Mouse (Mus musculus): ENCODE results near the gene Tbcel. TPM values are rescaled to one million over a fixed set of nuclear protein-coding genes. Genes with fewer than 3 reads are reported as not detected.
A peak's percentile ranks its signal among the peaks of the same experiment; 100 is the strongest.

Gene Tbcel
- total and polyA plus RNA-seq, 2 experiments from 2014 or later: 3.8 to 22.6 TPM

GRCm38 (mm10) chr9:42471921-42472747 lies 35.5 kb downstream of the Tbcel start:
- Histone ChIP-seq H3K9ac (replicated peaks; ENCODE audit: low read length) (peak overlapping the region; percentile 92), H3K9me3 (ENCODE audit: low read length) (no peaks in the 10 kb centered on the region), H3K36me3 (ENCODE audit: insufficient read depth, low read length) (no peaks in the 10 kb centered on the region), H3K4me2 (ENCODE audit: low read depth, low read length) (peak overlapping the region; percentile 95), H3K27ac (peak overlapping the region; percentile 83), H3K27me3 (ENCODE audit: insufficient read depth, low read length) (no peaks in the 10 kb centered on the region), H3K4me1 (ENCODE audit: insufficient read depth, low read length) (peaks cover 9% of the 10 kb centered on the region), H3K4me3 (ENCODE audit: low read length) (peak overlapping the region; percentile 92)
- ATAC-seq: peak; percentile 96
- TF ChIP-seq CTCF (IDR thresholded peaks at IDR 0.05; ENCODE audit: low read depth): no peak
- 5% methylated on average over 49 of the region's 49 CpGs for WGBS
- DNase-seq (ENCODE audit: low spot score): peak; percentile 99

- Histone ChIP-seq H3K27ac (peak overlapping the region; percentile 83), H3K27me3 (ENCODE audit: insufficient read depth, low read length) (no peaks in the 10 kb centered on the region), H3K4me1 (ENCODE audit: insufficient read depth, low read length) (peaks cover 9% of the 10 kb centered on the region), H3K4me3 (ENCODE audit: low read length) (peak overlapping the region; percentile 92), H3K36me3 (ENCODE audit: insufficient read depth, low read length) (no peaks in the 10 kb centered on the region), H3K9me3 (ENCODE audit: low read length) (no peaks in the 10 kb centered on the region), H3K4me2 (ENCODE audit: low read depth, low read length) (peak overlapping the region; percentile 95), H3K9ac (replicated peaks; ENCODE audit: low read length) (peak overlapping the region; percentile 92)
- no peak for TF ChIP-seq CTCF (IDR thresholded peaks at IDR 0.05; ENCODE audit: low read depth)
- ATAC-seq (peak; percentile 34; the same call in 1 of the 2 replicates), DNase-seq (ENCODE audit: low spot score) (peak; percentile 57)
- 44% methylated on average over 4 of the region's 4 CpGs for WGBS
These were observed 36.4 kb downstream of the Tbcel start for GRCm38 (mm10) chr9:42471214-42471613.

- H3K9ac ChIP-seq (replicated peaks; ENCODE audit: low read length): no peak overlapping the region
- H3K4me1 ChIP-seq (ENCODE audit: insufficient read depth, low read length): peaks cover 9% of the 10 kb centered on the region
- ATAC-seq (no peak), DNase-seq (ENCODE audit: low spot score) (no peak)
- no peak overlapping the region for H3K4me2 ChIP-seq (ENCODE audit: low read depth, low read length)
- no peaks in the 10 kb centered on the region for H3K27me3 ChIP-seq (ENCODE audit: insufficient read depth, low read length)
- no peaks in the 10 kb centered on the region for H3K9me3 ChIP-seq (ENCODE audit: low read length)
- H3K36me3 ChIP-seq (ENCODE audit: insufficient read depth, low read length): no peaks in the 10 kb centered on the region
- H3K27ac ChIP-seq: no peak overlapping the region
- TF ChIP-seq CTCF (IDR thresholded peaks at IDR 0.05; ENCODE audit: low read depth): no peak
- no peak overlapping the region for H3K4me3 ChIP-seq (ENCODE audit: low read length)
- 97% methylated on average over 15 of the region's 15 CpGs for WGBS
These were observed 38.3 kb downstream of the Tbcel start for GRCm38 (mm10) chr9:42469323-42469722.

GRCm38 (mm10) chr9:42468360-42468759 lies 39.2 kb downstream of the Tbcel start:
- Histone ChIP-seq H3K9me3 (ENCODE audit: low read length) (no peaks in the 10 kb centered on the region), H3K36me3 (ENCODE audit: insufficient read depth, low read length) (no peaks in the 10 kb centered on the region), H3K27ac (no peak overlapping the region), H3K9ac (replicated peaks; ENCODE audit: low read length) (no peak overlapping the region), H3K4me1 (ENCODE audit: insufficient read depth, low read length) (peaks cover 9% of the 10 kb centered on the region), H3K4me2 (ENCODE audit: low read depth, low read length) (no peak overlapping the region), H3K27me3 (ENCODE audit: insufficient read depth, low read length) (no peaks in the 10 kb centered on the region), H3K4me3 (ENCODE audit: low read length) (no peak overlapping the region)
- TF ChIP-seq CTCF (IDR thresholded peaks at IDR 0.05; ENCODE audit: low read depth): no peak
- 93% methylated on average over 5 of the region's 5 CpGs for WGBS
- ATAC-seq (no peak), DNase-seq (ENCODE audit: low spot score) (no peak)

- Histone ChIP-seq H3K9ac (replicated peaks; ENCODE audit: low read length) (no peak overlapping the region), H3K4me3 (ENCODE audit: low read length) (no peak overlapping the region), H3K36me3 (ENCODE audit: insufficient read depth, low read length) (no peaks in the 10 kb centered on the region), H3K27ac (no peak overlapping the region), H3K4me2 (ENCODE audit: low read depth, low read length) (no peak overlapping the region), H3K27me3 (ENCODE audit: insufficient read depth, low read length) (no peaks in the 10 kb centered on the region), H3K9me3 (ENCODE audit: low read length) (no peaks in the 10 kb centered on the region), H3K4me1 (ENCODE audit: insufficient read depth, low read length) (peaks cover 9% of the 10 kb centered on the region)
- DNase-seq (ENCODE audit: low spot score): no peak
- 86% methylated on average over 12 of the region's 12 CpGs for WGBS
- no peak for ATAC-seq
- TF ChIP-seq CTCF (IDR thresholded peaks at IDR 0.05; ENCODE audit: low read depth): no peak
These were observed 40.3 kb downstream of the Tbcel start for GRCm38 (mm10) chr9:42467116-42467815.

GRCm38 (mm10) chr9:42465661-42466091 lies 41.9 kb downstream of the Tbcel start:
- no peak overlapping the region for H3K4me2 ChIP-seq (ENCODE audit: low read depth, low read length)
- H3K27ac ChIP-seq: no peak overlapping the region
- DNase-seq (ENCODE audit: low spot score) (no peak), ATAC-seq (no peak)
- no peak overlapping the region for H3K4me3 ChIP-seq (ENCODE audit: low read length)
- H3K9me3 ChIP-seq (ENCODE audit: low read length): no peaks in the 10 kb centered on the region
- WGBS: 78% methylated on average over 5 of the region's 5 CpGs
- no peak overlapping the region for H3K9ac ChIP-seq (replicated peaks; ENCODE audit: low read length)
- no peaks in the 10 kb centered on the region for H3K36me3 ChIP-seq (ENCODE audit: insufficient read depth, low read length)
- H3K27me3 ChIP-seq (ENCODE audit: insufficient read depth, low read length): no peaks in the 10 kb centered on the region
- TF ChIP-seq CTCF (IDR thresholded peaks at IDR 0.05; ENCODE audit: low read depth): no peak
- H3K4me1 ChIP-seq (ENCODE audit: insufficient read depth, low read length): peaks cover 2% of the 10 kb centered on the region; the same call in 1 of the 2 replicates
